Mouse (Mus musculus): Measurements from ENCODE around the gene Zmat3.

GRCm38 (mm10) chr3:32395771-32396551 lies 30.1 kb upstream of the Zmat3 start:
- TF ChIP-seq CTCF (IDR thresholded peaks at IDR 0.05; ENCODE audit: low read depth, low read length): no peak
- TF ChIP-seq EP300 (IDR thresholded peaks at IDR 0.05; ENCODE audit: insufficient read depth, low read depth, low read length): no peak
